Mouse (Mus musculus) neutrophil, adult 5-6 weeks (primary cell): Measurements from ENCODE around the gene Lbx2. TPM values are rescaled to one million over a fixed set of nuclear protein-coding genes. Genes with fewer than 3 reads are reported as not detected.

Experiments used
- ATAC-seq: fragments of 151-379, 151-347 bp; 2 replicates; pipeline ENCODE4 v1.8.0; 2017; ENCODE audit warnings: mild to moderate bottlenecking, moderate TSS enrichment; ENCODE audit not compliant: insufficient number of reproducible peaks, poor library complexity, low FRiP score, severe bottlenecking; ENCODE audit errors: extremely low read depth
- total RNA-seq: library from RNA; stranded (forward); fragments of 200-1000 nt; gene quantifications from 2 replicates; pipeline ENCODE4 v1.2.3, GENCODE M21; 2017

The Lbx2 gene
- total RNA-seq: not detected in 2 replicates

- no peak for ATAC-seq
Observed at GRCm38 (mm10) chr6:83086121-83087035, at the start of gene Lbx2. Lbx2 (plus strand) TSS chr6:83086367.

DNA sequence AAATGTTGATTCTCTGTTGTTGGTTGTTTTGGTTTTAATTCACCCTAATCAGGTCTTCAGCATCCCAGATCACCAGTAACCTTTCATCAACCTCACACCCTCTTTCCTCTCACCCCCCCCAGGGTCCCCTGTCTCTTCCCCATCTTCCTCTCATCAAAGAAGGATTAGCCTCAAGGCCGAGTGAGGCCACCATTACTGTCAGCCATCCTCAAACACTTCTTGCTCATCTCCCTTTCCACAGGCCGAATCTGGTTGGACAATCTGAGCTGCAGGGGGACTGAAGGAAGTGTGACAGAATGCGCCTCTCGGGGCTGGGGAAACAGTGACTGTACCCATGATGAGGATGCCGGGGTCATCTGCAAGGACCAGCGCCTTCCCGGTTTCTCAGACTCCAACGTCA, 49.0 kb upstream of the Lbx2 start:
- ATAC-seq: no peak

GRCm38 (mm10) chr6:83038496-83039012, 47.6 kb upstream of the Lbx2 start:
- ATAC-seq: peak; percentile 78

GRCm38 (mm10) chr6:83040601-83041000, 45.6 kb upstream of the Lbx2 start:
- no peak for ATAC-seq

DNA sequence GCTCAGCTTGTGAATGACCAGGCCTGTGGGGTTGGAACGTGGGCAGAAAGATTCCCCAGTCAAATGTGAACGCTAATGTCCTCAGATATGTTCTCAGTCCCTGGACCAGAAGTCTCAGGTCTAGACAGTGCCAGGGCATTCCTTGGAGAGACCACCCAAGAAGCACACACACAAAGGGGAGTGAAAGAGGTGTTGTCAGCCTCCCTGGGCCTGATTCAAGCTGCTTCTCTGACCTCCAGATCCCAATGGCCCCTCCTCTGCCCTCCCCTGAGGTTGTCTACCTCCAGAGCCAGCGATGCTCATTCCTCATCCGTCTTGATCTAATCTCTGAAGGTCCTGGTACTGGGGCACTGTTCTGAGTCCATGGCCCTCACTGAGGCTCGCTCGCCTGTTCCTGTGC, 42.6 kb upstream of the Lbx2 start:
- ATAC-seq: no peak

- no peak for ATAC-seq
Observed at GRCm38 (mm10) chr6:83043993-83044392, 42.2 kb upstream of the Lbx2 start.

GRCm38 (mm10) chr6:83044742-83045141, 41.4 kb upstream of the Lbx2 start:
- peak; percentile 71; the same call in 1 of the 2 replicates for ATAC-seq

GRCm38 (mm10) chr6:83049367-83049766, 36.8 kb upstream of the Lbx2 start:
- ATAC-seq: no peak

DNA sequence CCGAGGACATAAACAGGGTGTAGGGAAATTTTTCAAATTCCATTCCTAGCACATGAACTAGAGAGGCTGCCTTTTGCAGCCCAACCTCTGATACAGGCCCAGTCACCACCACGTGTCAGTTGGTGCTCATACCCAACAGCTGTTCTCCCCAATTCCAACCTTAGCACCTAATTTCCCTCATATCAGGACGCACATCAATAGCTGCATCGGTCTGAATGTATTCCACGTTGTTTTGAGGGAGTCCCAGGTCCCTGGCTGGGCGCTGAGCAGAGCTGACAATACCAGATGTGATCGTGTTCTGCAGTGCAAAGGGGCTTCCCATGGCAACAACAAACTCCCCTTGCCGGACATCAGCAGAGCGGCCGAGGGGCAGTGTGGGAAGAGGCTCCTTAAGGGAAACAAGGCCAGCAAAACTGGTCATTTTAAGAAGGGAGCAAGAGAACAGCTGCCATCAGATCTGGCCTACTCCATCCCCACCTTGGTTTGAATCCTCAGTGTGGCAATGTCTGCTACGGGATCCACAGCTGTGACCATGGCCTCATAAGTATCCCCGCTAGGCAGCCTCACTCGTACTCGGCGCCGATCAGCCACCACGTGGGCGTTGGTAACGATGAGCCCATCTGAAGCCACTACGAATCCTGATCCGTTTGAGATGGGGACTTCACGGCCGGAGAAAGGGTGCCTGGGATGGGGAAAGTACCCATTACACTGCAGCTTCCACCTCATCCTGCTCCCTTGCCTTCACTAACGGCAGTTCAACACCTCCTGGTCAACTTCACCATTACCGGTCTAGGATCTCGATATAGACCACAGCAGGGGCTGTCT, 32.8 kb upstream of the Lbx2 start:
- ATAC-seq: peak; percentile 4; the same call in 1 of the 2 replicates

DNA sequence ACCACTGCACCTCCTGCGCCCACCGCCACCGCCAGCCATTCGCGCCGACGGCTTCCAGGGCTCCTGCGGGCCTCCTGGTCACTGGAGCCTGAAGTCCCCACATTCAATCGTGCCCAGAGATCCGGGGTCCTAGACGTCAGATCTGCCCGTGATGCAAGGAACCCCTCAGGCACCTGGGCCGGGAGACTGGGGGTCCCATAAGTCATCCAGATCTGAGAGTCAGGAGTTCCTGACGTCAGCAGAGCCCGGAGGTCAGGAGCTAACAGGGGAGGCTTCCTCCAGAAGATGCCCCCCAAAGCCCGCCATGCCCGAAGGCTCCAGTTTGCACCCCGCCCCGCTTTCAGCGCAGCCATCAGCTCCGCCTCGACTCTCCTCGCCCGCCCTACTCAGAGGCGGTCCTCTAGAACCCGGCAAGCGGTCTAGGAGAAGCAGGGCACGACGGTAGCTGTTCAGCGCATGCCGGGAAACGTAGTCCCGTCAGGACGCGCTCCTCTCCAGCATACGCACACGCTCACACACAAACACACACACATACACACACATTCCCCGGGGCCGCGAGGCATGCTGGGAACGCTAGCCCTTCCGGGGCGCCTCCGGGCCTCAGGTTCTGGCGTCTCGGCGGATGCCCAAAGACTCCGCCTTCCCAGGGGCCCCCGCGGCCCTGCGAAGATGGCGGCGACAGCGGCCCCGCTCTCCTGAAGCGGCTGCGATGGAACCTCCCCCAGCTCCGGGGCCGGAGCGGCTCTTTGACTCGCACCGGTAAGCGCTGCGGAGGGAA, 31.9 kb upstream of the Lbx2 start, which contains the start of gene Aup1:
TSS of gene Aup1 (plus strand) at position 448 of the 778 bp plus-strand sequence.
- ATAC-seq: peak; percentile 93

GRCm38 (mm10) chr6:83054871-83055431, 31.2 kb upstream of the Lbx2 start, which contains the start of gene Htra2:
Htra2 (minus strand) TSS chr6:83055273.
- no peak for ATAC-seq

- ATAC-seq: no peak
Observed at GRCm38 (mm10) chr6:83057790-83058189, 28.4 kb upstream of the Lbx2 start, which contains the start of gene Dqx1. Dqx1 (plus strand) TSS chr6:83057844.

DNA sequence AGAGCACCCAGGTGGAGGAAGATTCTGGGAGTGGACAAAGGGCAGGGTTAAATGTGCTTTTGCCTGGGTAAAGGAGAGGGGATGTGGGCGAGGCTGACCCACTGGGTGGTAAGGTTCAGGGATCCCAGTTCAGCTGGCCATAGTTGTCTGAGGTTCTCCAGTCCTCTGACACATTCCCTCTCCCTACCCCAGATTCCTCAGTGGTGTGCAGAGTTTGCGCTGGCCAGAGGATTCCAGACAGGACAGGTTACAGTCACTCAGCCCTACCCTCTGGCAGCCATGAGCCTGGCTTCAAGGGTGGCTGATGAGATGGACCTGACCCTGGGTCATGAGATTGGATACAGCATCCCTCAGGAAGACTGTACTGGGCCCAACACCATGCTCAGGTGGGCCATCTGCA, 27.4 kb upstream of the Lbx2 start:
- no peak for ATAC-seq

DNA sequence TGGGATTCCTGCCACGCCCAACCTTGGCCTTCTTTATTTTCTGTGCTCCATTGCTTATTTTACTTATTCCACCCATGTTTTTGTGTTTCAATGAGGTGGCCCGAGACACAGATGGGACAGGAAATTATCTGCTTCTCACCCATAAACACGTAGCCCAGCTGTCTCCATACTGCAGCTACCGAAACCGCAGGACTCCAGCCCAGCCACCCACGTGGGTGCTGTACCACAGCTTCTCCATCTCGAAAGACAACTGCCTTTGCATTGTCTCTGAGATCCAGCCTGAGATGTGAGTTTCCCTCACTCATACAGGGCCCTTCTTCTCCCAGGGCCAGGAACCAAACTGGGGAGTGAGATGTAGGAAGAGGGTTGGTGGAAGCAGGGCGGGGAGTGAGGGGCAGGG, 20.2 kb upstream of the Lbx2 start:
- no peak for ATAC-seq

GRCm38 (mm10) chr6:83066441-83066840, 19.7 kb upstream of the Lbx2 start:
- ATAC-seq: no peak

- ATAC-seq: no peak
Observed at GRCm38 (mm10) chr6:83068221-83068620, 17.9 kb upstream of the Lbx2 start.

DNA sequence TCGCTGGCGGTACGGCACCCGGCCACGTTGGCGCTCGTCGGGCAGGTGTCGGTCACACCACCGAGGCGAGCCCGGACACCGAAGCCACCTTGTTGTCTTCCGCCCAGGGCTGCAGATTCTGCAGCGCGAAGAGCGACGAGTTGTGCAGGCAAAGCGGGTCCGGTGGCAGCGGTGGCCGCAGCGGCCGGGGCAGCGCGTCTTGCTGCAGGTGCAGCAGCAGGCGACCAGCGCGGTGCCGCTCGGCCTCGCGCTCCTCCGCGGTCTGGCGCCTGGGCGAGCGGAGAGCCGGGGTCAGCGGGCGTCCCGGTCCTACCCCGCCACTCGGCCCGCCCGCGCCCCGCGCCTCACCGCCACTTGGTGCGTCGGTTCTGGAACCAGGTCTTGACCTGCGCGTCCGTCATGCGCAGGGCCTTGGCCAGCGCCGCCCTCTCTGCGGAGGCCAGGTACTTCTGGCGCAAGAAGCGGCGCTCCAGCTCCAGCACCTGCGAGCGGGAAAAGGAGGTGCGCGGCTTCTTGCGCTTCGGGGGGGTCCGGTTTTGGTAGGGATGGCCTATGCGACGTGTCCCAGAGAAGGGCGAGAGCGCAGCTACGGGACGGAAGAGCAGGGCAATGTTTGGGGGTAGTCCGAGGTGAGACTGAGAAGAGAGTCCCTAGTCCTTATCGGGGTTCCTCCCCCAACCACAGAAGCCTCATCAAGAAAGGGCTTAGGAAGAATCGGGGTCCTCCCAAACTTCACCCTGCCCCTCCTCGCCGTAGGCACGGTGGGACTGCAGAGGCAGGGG, 17.3 kb upstream of the Lbx2 start:
- ATAC-seq: no peak
